Mouse (Mus musculus) natural killer cell, adult 2 months (primary cell): ENCODE measurements around the gene Qrich2.
"Not testable (repeated sequence)": the region's sequence is repeated elsewhere in the genome, so short reads cannot be mapped to it uniquely, and the experiment has no call there.

ENCODE experiments used
- DNase-seq, 2 experiments: peaks; one replicate each; pipeline ENCODE4 v3.0.0; 2022; ENCODE audit warnings: low spot score in 2 of 2

Gene Qrich2

GRCm38 (mm10) chr11:116430723-116431427, 35.2 kb downstream of the Qrich2 start:
- DNase-seq = no peak

DNA sequence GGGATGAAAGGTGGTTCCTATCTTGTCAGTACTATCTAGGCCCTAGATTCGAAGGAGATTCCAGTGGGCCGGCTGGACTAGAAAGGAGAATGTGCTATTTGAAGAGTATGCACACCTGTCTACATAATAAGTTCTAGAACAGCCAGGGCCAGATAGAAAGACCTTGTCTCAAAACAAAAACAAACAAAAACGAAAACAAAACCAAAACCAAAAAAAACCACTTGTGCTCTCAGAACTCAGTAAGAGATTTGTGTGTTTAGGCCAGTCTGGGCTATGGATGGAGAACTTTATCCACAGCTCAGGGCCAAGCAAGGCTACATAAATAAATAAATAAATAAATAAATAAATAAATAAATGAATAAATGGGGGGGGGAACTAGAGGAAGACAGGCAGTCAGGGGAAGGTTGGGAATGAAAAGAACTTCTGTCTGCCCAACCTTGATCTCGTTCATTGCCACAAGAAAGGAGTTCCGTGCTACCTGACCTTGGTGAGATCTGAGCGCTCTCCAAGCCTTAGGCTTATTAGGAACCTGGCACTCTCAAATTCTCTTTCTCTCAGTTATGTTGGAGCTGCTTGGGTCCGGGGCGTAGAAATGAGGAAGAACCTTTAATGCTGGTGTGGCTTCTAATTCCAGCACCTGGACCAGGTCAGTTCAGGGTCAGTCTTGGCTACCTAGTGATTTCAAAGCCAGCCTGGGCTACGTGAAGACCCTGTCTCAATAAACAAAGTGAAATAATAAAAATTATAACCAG, 36.0 kb downstream of the Qrich2 start:
- no peak for DNase-seq

DNA sequence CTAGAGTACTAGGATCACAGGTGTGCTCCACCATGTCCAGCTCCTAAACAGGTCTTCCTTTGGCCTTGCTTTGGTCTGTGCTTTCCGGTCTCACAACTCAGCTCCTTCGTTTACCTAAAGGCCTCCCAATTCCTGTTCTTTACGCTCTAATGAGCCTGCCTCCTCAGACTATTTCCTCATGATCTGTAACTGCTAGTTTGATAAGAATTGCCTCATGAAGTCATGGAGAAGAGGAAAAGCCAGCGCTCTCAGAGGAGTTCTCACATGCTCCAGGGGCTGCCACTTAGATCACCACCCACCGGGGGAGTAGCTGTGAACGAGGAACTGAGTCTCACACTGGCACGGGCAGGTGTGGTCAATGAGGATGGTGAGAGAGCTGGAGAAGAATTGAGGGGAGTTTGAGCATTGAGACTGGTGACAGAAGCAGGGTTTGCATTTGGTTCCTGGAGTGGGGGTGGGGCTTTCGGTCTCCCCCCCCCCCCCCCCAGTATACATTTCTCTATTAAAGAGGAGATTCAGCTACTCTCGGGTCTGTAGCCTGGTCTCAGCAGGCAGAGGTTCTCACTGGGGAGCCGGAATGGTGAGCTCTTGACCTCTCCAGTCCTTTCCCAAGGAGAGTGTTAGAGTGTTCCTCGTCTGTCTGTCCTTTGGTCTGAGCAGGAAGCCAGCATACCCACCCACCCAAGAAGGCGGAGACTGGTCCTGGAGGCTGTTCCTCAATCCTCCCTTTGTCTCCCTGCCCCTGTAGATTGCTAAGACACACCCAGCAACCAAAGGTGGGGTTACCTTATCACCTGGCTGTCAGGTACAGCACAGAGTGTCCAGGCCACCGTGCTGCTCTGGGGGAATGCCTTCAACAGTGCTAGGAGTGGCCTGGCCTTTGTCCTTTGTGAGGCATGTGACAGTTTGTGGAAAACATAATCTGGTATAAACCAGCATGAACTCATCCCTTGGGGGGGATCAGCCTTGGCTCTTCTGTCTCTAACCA, 36.9 kb downstream of the Qrich2 start:
- DNase-seq = no peak

DNA sequence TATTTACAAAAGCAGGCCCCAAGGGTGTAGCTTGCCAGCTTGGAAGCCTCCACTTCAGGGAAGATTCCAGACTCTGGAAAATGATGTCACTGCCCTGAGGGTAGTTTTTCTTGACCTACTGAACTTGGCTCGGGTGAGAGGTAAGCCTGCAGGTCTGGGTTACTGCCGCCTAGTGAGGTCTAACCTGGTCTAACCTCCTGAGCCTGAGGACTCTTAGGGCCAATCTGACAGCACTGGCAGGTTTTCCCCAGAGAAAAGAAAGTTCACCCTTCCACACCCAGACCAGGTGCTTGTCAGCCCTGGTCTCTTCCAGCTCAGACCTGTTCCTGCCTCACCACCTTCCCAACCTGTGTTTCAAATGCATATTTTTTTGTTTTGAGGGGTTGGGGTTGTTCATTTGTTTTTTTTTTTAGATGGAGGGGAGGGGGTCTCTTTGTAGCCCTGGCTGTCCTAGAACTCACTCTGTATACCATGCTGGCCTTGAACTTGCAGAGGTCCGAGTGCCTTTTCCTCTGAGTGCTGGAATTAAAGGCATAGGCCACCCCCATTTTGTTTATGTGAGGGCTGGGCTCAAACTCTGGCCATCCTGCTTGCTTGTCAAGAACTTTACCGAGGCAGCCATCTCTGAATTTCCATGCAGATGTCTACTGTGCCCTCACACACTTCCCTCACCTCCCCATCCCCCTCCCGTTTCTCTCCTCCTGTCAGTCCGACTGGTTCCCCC, 39.0 kb downstream of the Qrich2 start:
- no peak for DNase-seq

- not testable (repeated sequence) for DNase-seq
Observed at GRCm38 (mm10) chr11:116426328-116426727, 39.7 kb downstream of the Qrich2 start.

DNA sequence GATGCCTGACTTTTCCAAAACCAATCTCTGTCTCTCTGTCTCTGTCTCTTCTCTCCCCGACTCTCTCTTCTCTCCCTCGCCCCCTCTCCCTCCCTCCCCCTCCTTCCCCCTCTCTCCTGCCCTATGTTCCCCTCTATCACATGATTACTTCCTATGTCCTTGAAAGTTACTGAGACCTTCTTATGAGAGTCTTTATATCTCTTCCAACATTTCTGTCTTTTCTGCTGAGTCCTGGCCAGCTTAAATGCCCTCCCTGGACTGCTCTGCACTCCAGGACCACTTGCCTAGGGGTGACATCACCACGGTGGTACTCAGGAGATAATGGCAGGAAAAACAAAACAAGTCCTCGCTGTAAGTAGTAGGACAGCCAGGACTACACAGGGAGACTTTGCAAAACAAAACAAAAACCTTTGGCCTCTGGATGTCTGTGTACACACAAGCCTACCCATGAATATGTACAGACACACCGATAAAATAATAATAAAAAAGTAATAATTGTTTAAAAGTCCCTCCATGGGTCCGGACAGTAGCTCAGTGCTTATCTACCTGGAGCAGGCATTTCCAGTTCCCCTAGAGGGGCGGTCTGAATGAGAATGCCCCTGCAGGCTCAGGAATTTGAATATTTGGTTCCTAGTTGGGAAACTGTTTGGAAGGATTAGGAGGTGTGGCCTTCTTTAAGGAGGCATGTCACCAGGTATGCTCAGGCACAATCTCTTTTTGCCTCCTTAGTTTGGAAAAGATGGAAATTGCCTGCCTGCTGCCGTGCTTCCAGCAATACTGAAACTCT, 41.2 kb downstream of the Qrich2 start:
- no peak for DNase-seq

GRCm38 (mm10) chr11:116423782-116424620, 42.0 kb downstream of the Qrich2 start:
- peak; percentile 89 to 90 for DNase-seq

- DNase-seq = no peak
Observed at GRCm38 (mm10) chr11:116423214-116423613, 42.8 kb downstream of the Qrich2 start.

DNA sequence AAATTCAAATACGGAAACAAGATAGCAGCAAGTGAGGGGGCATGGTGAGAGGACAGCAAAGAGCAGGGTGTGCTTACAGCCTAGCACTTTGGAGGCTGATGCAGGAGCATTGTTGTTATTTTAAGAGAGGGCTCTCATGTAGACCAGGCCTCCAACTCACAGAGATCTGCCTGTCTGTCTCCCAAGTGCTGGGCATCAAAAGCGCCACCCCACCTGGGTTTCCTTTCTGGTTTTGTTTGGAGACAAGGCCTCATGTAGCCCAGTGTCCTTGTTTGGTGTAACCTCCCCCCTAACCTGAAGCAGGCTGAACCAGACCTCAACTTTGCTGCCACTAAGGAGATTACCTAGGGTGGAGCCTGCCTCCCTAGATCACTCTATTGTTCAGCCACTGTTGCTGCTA, 43.5 kb downstream of the Qrich2 start:
- DNase-seq = no peak

GRCm38 (mm10) chr11:116421102-116421501, 44.9 kb downstream of the Qrich2 start:
- no peak for DNase-seq

- DNase-seq = no peak
Observed at GRCm38 (mm10) chr11:116418841-116419462, 47.1 kb downstream of the Qrich2 start.

DNA sequence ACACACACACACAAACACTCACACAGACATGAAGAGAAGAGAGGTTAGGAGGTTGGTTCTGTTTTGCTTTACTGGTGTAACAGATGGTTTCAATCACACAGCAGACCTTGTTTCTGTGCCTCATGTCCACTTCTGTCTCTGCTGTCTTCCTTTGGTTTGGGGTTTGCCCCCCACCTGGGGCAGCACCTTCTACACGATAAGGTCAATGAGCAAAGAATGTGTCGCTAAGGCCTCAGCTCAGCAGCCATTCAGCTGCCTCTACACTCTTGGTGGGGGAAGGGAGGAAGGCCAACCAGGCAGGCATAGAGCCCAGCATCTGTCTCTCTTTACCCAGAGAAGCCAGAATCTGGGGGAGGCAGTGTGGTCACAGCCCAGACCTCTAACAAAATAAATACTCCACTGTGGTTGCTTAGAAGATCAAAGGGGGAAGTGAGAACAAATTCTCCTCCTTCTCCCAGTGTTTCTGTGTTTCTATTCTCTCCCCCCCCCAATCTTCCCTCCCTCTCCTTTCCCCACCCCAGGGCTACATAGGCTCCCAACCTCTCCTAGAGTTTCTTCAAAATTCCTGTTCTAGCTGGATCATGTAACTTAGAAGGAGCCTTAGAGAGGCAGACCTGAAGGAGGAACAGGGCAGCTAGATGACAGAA, 47.7 kb downstream of the Qrich2 start:
- DNase-seq = peak; percentile 77 to 78

GRCm38 (mm10) chr11:116417054-116417453, 49.0 kb downstream of the Qrich2 start:
- no peak for DNase-seq

DNA sequence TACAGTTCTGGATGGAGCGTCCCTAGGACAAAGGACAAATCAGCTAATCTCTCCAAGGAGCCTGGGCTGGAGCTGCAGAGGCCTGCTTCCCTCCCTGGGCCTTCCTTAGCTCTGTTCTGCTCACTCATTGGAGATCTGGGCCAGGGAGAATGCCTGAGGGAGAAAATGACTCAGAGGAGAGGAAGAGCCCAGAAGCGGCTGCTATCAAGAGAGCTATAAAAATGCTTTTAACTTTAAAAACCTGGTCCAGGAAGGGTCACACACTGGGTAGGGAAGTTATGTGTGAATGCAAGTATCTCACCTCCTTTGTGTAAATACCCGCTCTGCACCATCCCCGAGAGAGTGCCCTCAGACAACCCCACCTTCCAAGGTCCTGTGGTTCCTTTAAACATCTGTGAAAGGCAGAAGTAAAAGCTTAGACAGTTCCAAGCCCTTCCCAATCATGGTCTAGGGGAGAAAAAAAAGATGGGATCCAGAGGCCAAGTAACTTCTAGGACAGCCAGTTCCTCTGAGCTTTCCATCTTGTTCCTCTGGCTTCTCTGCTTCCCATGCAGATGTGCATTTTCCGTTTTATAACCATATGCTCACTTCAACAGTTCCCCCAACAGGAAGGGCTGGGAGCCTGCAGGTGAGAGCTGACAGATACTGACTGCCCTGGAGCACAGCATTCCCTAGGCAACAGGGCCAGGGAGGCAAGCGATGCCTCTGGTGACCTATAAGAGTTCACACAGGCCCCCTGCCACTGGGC, 49.7 kb downstream of the Qrich2 start:
- DNase-seq = peak in 1 of 2 experiments; percentile 53

- peak; percentile 63 to 76 for DNase-seq
Observed at GRCm38 (mm10) chr11:116413631-116414022, 52.4 kb downstream of the Qrich2 start.

- peak; percentile 80 to 81 for DNase-seq
Observed at GRCm38 (mm10) chr11:116412904-116413630, 53.0 kb downstream of the Qrich2 start, which contains the start of gene Rnf157. Rnf157 (minus strand) TSS chr11:116413032.
